Mouse (Mus musculus): Measurements from ENCODE around the gene Rspry1. TPM values are rescaled to one million over a fixed set of nuclear protein-coding genes. Genes with fewer than 3 reads are reported as not detected.

Rspry1 gene
- 0.28 and 0.41 TPM in 2 replicates for polyA plus RNA-seq (2012)

GRCm38 (mm10) chr8:94601607-94602385, at the start of gene Rspry1, which contains the start of gene Fam192a:
Gene Rspry1, plus strand, starts transcription at chr8:94601937.
Gene Fam192a, minus strand, starts transcription at chr8:94601997.
- Histone ChIP-seq H3K9me3 (ENCODE audit: control insufficient read depth, low read length) (no peaks in the 10 kb centered on the region), H3K4me1 (ENCODE audit: control insufficient read depth) (peaks cover 41% of the 10 kb centered on the region), H3K36me3 (ENCODE audit: control insufficient read depth) (peaks cover 7% of the 10 kb centered on the region), H3K27me3 (ENCODE audit: control insufficient read depth) (no peaks in the 10 kb centered on the region), H3K4me3 (replicated peaks) (peak within 1 kb of the TSS; percentile 100)
- no peak for TF ChIP-seq TAL1 (IDR thresholded peaks at IDR 0.05; ENCODE audit: low read length)
- TF ChIP-seq GATA1 (IDR thresholded peaks at IDR 0.05; ENCODE audit: low read length), result no peak

- Histone ChIP-seq H3K4me1 (ENCODE audit: control insufficient read depth) (no peaks in the 10 kb centered on the region), H3K9me3 (ENCODE audit: control insufficient read depth, low read length) (no peaks in the 10 kb centered on the region), H3K4me3 (replicated peaks) (no peak overlapping the region), H3K36me3 (ENCODE audit: control insufficient read depth) (no peaks in the 10 kb centered on the region), H3K27me3 (ENCODE audit: control insufficient read depth) (no peaks in the 10 kb centered on the region)
- TF ChIP-seq TAL1 (IDR thresholded peaks at IDR 0.05; ENCODE audit: low read length) (no peak), GATA1 (IDR thresholded peaks at IDR 0.05; ENCODE audit: low read length) (no peak)
Observed at GRCm38 (mm10) chr8:94552696-94553095, 49.0 kb upstream of the Rspry1 start.

GRCm38 (mm10) chr8:94557281-94557680, 44.5 kb upstream of the Rspry1 start:
- Histone ChIP-seq H3K4me1 (ENCODE audit: control insufficient read depth) (no peaks in the 10 kb centered on the region), H3K4me3 (replicated peaks) (no peak overlapping the region), H3K27me3 (ENCODE audit: control insufficient read depth) (no peaks in the 10 kb centered on the region), H3K9me3 (ENCODE audit: control insufficient read depth, low read length) (no peaks in the 10 kb centered on the region), H3K36me3 (ENCODE audit: control insufficient read depth) (no peaks in the 10 kb centered on the region)
- TF ChIP-seq GATA1 (IDR thresholded peaks at IDR 0.05; ENCODE audit: low read length) (no peak), TAL1 (IDR thresholded peaks at IDR 0.05; ENCODE audit: low read length) (no peak)

GRCm38 (mm10) chr8:94561256-94561655, 40.5 kb upstream of the Rspry1 start:
- Histone ChIP-seq H3K27me3 (ENCODE audit: control insufficient read depth) (0 out of 2 replicates have a peak, but pooled peaks cover 3% of the 10 kb centered on the region), H3K9me3 (ENCODE audit: control insufficient read depth, low read length) (no peaks in the 10 kb centered on the region), H3K36me3 (ENCODE audit: control insufficient read depth) (no peaks in the 10 kb centered on the region), H3K4me3 (replicated peaks) (no peak overlapping the region), H3K4me1 (ENCODE audit: control insufficient read depth) (no peaks in the 10 kb centered on the region)
- no peak for TF ChIP-seq GATA1 (IDR thresholded peaks at IDR 0.05; ENCODE audit: low read length)
- TF ChIP-seq TAL1 (IDR thresholded peaks at IDR 0.05; ENCODE audit: low read length), result no peak

- Histone ChIP-seq H3K9me3 (ENCODE audit: control insufficient read depth, low read length) (no peaks in the 10 kb centered on the region), H3K4me1 (ENCODE audit: control insufficient read depth) (no peaks in the 10 kb centered on the region), H3K4me3 (replicated peaks) (no peak overlapping the region), H3K36me3 (ENCODE audit: control insufficient read depth) (no peaks in the 10 kb centered on the region), H3K27me3 (ENCODE audit: control insufficient read depth) (0 out of 2 replicates have a peak, but pooled peaks cover 3% of the 10 kb centered on the region)
- TF ChIP-seq TAL1 (IDR thresholded peaks at IDR 0.05; ENCODE audit: low read length), result no peak
- no peak for TF ChIP-seq GATA1 (IDR thresholded peaks at IDR 0.05; ENCODE audit: low read length)
Observed at GRCm38 (mm10) chr8:94564421-94564820, 37.3 kb upstream of the Rspry1 start.

GRCm38 (mm10) chr8:94566033-94566432, 35.7 kb upstream of the Rspry1 start:
- no peak for TF ChIP-seq GATA1 (IDR thresholded peaks at IDR 0.05; ENCODE audit: low read length)
- TF ChIP-seq TAL1 (IDR thresholded peaks at IDR 0.05; ENCODE audit: low read length), result no peak
- no peaks in the 10 kb centered on the region for H3K4me1 ChIP-seq (ENCODE audit: control insufficient read depth)
- H3K27me3 ChIP-seq (ENCODE audit: control insufficient read depth), result 0 out of 2 replicates have a peak, but pooled peaks cover 3% of the 10 kb centered on the region
- no peaks in the 10 kb centered on the region for H3K36me3 ChIP-seq (ENCODE audit: control insufficient read depth)
- H3K4me3 ChIP-seq (replicated peaks), result no peak overlapping the region
- H3K9me3 ChIP-seq (ENCODE audit: control insufficient read depth, low read length), result no peaks in the 10 kb centered on the region

- no peak for TF ChIP-seq TAL1 (IDR thresholded peaks at IDR 0.05; ENCODE audit: low read length)
- no peak for TF ChIP-seq GATA1 (IDR thresholded peaks at IDR 0.05; ENCODE audit: low read length)
- no peak overlapping the region for H3K4me3 ChIP-seq (replicated peaks)
- no peaks in the 10 kb centered on the region for H3K4me1 ChIP-seq (ENCODE audit: control insufficient read depth)
- H3K9me3 ChIP-seq (ENCODE audit: control insufficient read depth, low read length), result no peaks in the 10 kb centered on the region
- 0 out of 2 replicates have a peak, but pooled peaks cover 3% of the 10 kb centered on the region for H3K27me3 ChIP-seq (ENCODE audit: control insufficient read depth)
- no peaks in the 10 kb centered on the region for H3K36me3 ChIP-seq (ENCODE audit: control insufficient read depth)
Observed at GRCm38 (mm10) chr8:94566446-94567158, 35.1 kb upstream of the Rspry1 start.

GRCm38 (mm10) chr8:94567159-94567849, 34.4 kb upstream of the Rspry1 start:
- no peaks in the 10 kb centered on the region for H3K36me3 ChIP-seq (ENCODE audit: control insufficient read depth)
- TF ChIP-seq GATA1 (IDR thresholded peaks at IDR 0.05; ENCODE audit: low read length) (no peak), TAL1 (IDR thresholded peaks at IDR 0.05; ENCODE audit: low read length) (no peak)
- no peaks in the 10 kb centered on the region for H3K9me3 ChIP-seq (ENCODE audit: control insufficient read depth, low read length)
- H3K4me3 ChIP-seq (replicated peaks), result no peak overlapping the region
- 0 out of 2 replicates have a peak, but pooled peaks cover 3% of the 10 kb centered on the region for H3K27me3 ChIP-seq (ENCODE audit: control insufficient read depth)
- no peaks in the 10 kb centered on the region for H3K4me1 ChIP-seq (ENCODE audit: control insufficient read depth)
